Mouse (Mus musculus): Measurements from ENCODE around the gene Fmod.

GRCm38 (mm10) chr1:134067143-134067619, 30.1 kb downstream of the Fmod start:
- TF ChIP-seq MAFK (IDR thresholded peaks at IDR 0.05; ENCODE audit: insufficient read depth, low read depth, low read length) (no peak), CHD2 (IDR thresholded peaks at IDR 0.05; ENCODE audit: low read depth, low read length) (no peak), ZNF384 (IDR thresholded peaks at IDR 0.05; ENCODE audit: low read depth, low read length) (no peak), HCFC1 (IDR thresholded peaks at IDR 0.05; ENCODE audit: borderline replicate concordance, insufficient read depth, low read length) (no peak), ZC3H11A (IDR thresholded peaks at IDR 0.05; ENCODE audit: borderline replicate concordance, low read depth, low read length) (no peak)

Measured in ES-E14 (cell line).